Mouse (Mus musculus): ENCODE measurements at regions not wholly inside any gene's neighbourhood (a gene's known extent, or its start where the extent isn't known, plus 50 kb on each side); places are given as distances from the start of the nearest gene placed in this dataset.

DNA sequence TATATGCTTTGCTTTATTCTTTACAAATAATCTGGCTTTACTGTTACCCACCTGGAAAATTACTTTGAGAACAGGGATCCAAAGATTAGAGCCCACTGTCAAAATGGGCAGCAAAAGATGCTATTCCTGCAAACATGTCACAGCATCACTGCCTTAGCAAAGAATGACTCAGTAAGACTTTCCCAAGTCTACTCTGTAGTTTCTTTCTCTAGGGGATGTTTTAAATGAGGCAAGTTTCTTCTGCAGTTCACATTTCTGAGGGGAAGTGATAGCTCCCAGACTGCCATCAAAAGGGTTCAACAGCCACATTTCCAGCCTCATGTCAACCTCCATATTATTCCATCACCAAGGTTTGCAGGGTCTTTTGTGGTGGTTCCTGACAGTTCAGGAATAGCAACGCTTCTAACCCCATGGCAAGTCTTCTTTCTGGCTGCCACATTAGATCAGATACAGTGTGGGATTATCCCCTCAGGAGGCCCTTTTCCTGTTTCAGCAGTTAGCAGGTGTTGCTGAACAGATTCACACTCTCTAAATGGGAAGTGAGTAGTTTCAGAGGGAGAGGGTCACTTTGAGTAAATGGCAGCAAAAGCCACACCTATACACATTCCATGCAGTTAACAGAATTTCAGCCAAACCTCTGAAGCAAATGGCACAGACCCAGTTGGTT, 669.7 kb upstream of the Adgra3 start:
- Histone ChIP-seq H3K36me3 (no peaks in the 10 kb centered on the region), H3K27me3 (ENCODE audit: insufficient read depth, poor library complexity, severe bottlenecking) (no peaks in the 10 kb centered on the region), H3K4me3 (no peak overlapping the region), H3K9me3 (no peaks in the 10 kb centered on the region), H3K4me1 (replicated peaks) (no peaks in the 10 kb centered on the region), H3K27ac (no peak overlapping the region)
- 73% methylated on average over 1 of the region's 1 CpGs for WGBS
- DNase-seq (ENCODE audit: low spot score), result no peak

DNA sequence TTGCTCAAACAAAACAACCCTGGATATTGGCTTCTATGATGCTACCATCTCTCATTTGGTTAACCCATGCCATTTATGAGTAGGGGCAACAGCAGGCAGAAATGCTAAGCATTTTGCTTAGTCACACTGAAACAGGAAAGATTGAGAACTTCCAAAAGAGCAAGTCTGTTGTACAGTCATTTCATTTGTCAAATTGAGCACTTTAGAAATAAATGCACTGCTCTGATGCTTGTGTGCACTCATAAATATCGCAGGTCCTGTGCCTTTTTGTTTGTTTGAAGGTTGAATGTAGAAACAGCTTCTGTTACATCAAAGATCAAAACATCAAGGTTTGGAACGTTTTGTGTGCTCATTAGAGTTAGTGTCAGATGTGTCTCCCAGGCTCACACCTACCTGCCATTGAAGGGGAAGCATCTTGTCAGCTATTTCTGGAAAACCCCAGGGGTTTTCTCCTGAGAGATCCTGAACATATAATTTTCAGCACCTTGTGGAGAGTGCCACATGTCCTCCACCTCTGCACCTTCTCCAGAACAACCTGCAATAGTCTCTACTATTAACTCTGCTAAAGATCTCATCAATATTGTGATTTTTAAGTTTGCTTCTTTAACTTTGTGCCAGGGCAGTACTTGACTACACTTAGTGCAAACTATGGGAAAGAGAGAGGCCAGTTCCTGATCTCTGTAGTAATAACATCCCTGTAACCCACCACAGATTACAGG, 648.3 kb upstream of the Adgra3 start:
- no peak overlapping the region for H3K27ac ChIP-seq
- WGBS, result 77% methylated on average over 2 of the region's 2 CpGs
- DNase-seq (ENCODE audit: low spot score), result no peak

GRCm38 (mm10) chr5:50698084-50698483, 639.3 kb upstream of the Adgra3 start:
- peak; percentile 6 for DNase-seq (ENCODE audit: low spot score)
- Histone ChIP-seq H3K27ac (no peak overlapping the region), H3K27me3 (ENCODE audit: insufficient read depth, poor library complexity, severe bottlenecking) (no peaks in the 10 kb centered on the region), H3K4me1 (replicated peaks) (peaks cover 7% of the 10 kb centered on the region; the same call in 1 of the 2 replicates), H3K36me3 (no peaks in the 10 kb centered on the region), H3K9me3 (no peaks in the 10 kb centered on the region), H3K4me3 (no peak overlapping the region)
- WGBS, result 14% methylated on average over 2 of the region's 2 CpGs

More for the DNA sequence above, 648.3 kb upstream of the Adgra3 start:
- H3K9me3 ChIP-seq, result no peaks in the 10 kb centered on the region
- no peaks in the 10 kb centered on the region for H3K27me3 ChIP-seq (ENCODE audit: insufficient read depth, poor library complexity, severe bottlenecking)
- no peaks in the 10 kb centered on the region for H3K4me1 ChIP-seq (replicated peaks)
- H3K36me3 ChIP-seq, result no peaks in the 10 kb centered on the region
- H3K4me3 ChIP-seq, result no peak overlapping the region

GRCm38 (mm10) chr5:50697588-50697987, 638.8 kb upstream of the Adgra3 start:
- Histone ChIP-seq H3K4me3 (no peak overlapping the region), H3K9me3 (no peaks in the 10 kb centered on the region), H3K27ac (no peak overlapping the region), H3K36me3 (no peaks in the 10 kb centered on the region), H3K4me1 (replicated peaks) (peaks cover 7% of the 10 kb centered on the region; the same call in 1 of the 2 replicates), H3K27me3 (ENCODE audit: insufficient read depth, poor library complexity, severe bottlenecking) (no peaks in the 10 kb centered on the region)
- DNase-seq (ENCODE audit: low spot score), result peak; percentile 4
- WGBS, result 54% methylated on average over 8 of the region's 8 CpGs

DNA sequence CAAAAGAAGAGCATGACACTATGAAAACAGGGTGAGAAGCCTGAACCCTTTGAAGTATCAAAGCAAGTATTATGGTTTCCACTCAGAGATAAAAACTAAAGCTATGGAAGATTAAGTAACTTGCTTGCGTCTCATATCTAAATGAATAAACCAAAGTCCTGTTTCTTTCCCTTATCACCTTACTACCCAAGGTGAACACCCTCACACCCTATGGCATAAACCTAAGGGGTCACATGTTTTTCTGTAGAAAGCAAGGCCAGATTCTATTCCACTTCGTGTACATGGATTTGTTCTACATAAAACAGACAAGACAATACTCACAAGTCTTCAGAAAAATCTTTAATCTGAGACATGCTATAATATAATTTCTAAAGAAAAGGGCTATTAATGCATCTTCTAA, 629.6 kb upstream of the Adgra3 start:
- H3K4me3 ChIP-seq, result no peak overlapping the region
- no peaks in the 10 kb centered on the region for H3K27me3 ChIP-seq (ENCODE audit: insufficient read depth, poor library complexity, severe bottlenecking)
- WGBS, result 83% methylated on average over 2 of the region's 2 CpGs
- H3K27ac ChIP-seq, result no peak overlapping the region
- DNase-seq (ENCODE audit: low spot score), result no peak
- H3K4me1 ChIP-seq (replicated peaks), result no peaks in the 10 kb centered on the region
- H3K9me3 ChIP-seq, result no peaks in the 10 kb centered on the region
- H3K36me3 ChIP-seq, result no peaks in the 10 kb centered on the region

- Histone ChIP-seq H3K27me3 (ENCODE audit: insufficient read depth, poor library complexity, severe bottlenecking) (no peaks in the 10 kb centered on the region), H3K36me3 (no peaks in the 10 kb centered on the region), H3K4me3 (no peak overlapping the region), H3K4me1 (replicated peaks) (no peaks in the 10 kb centered on the region), H3K9me3 (0 out of 2 replicates have a peak, but pooled peaks cover 5% of the 10 kb centered on the region), H3K27ac (no peak overlapping the region)
- 88% methylated on average over 5 of the region's 5 CpGs for WGBS
- DNase-seq (ENCODE audit: low spot score), result no peak
These were observed 625.2 kb upstream of the Adgra3 start for GRCm38 (mm10) chr5:50683966-50684365.

DNA sequence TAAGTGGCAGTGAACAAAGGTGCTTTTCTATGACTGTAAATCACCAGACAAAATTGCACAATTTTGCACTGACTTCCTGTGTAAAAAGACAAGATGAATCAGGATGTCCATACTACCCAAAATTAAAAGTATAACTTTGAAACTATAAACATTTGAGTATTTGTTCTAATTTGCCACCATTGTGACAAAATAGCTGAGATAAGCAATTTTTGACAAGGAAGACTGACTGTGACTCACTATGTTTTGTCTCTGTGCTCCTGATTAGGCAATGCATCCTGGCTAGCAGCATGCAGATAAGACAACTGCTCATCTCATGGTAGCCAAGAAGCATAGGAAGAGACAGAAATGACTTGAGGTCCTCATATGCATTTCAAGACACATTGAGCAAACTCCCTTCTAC, 577.7 kb upstream of the Adgra3 start:
- DNase-seq (ENCODE audit: low spot score), result no peak
- H3K9me3 ChIP-seq, result no peaks in the 10 kb centered on the region
- no peaks in the 10 kb centered on the region for H3K27me3 ChIP-seq (ENCODE audit: insufficient read depth, poor library complexity, severe bottlenecking)
- H3K4me1 ChIP-seq (replicated peaks), result no peaks in the 10 kb centered on the region
- H3K36me3 ChIP-seq, result no peaks in the 10 kb centered on the region
- H3K4me3 ChIP-seq, result no peak overlapping the region
- H3K27ac ChIP-seq, result no peak overlapping the region

- 80% methylated on average over 6 of the region's 6 CpGs for WGBS
- no peaks in the 10 kb centered on the region for H3K9me3 ChIP-seq
- H3K36me3 ChIP-seq, result no peaks in the 10 kb centered on the region
- no peak for DNase-seq (ENCODE audit: low spot score)
- no peaks in the 10 kb centered on the region for H3K4me1 ChIP-seq (replicated peaks)
- no peak overlapping the region for H3K27ac ChIP-seq
- H3K4me3 ChIP-seq, result no peak overlapping the region
- H3K27me3 ChIP-seq (ENCODE audit: insufficient read depth, poor library complexity, severe bottlenecking), result no peaks in the 10 kb centered on the region
These were observed 567.8 kb upstream of the Adgra3 start for GRCm38 (mm10) chr5:50626648-50627047.

- H3K27me3 ChIP-seq (ENCODE audit: insufficient read depth, poor library complexity, severe bottlenecking), result no peaks in the 10 kb centered on the region
- no peak overlapping the region for H3K27ac ChIP-seq
- no peaks in the 10 kb centered on the region for H3K36me3 ChIP-seq
- no peak overlapping the region for H3K4me3 ChIP-seq
- no peaks in the 10 kb centered on the region for H3K9me3 ChIP-seq
- H3K4me1 ChIP-seq (replicated peaks), result no peaks in the 10 kb centered on the region
- DNase-seq (ENCODE audit: low spot score), result no peak
These were observed 565.4 kb upstream of the Adgra3 start for GRCm38 (mm10) chr5:50624206-50624605.

Data from hindbrain, embryonic 10.5 days (tissue).